ENCODE assay signal across 28 mouse cellular contexts in genomic region chr6:54151443-54152241, GRCm38 (mm10).
DNase-seq lines count a peak whose midpoint lies in the region; ATAC-seq lines count a peak whose summit lies in the region.
"Had no signal": no experiment of that assay in that cellular context is flagged by ENCODE, and none has a peak within 500 bp of the region (broad histone marks: within the 10 kb centered on the region; RNA-seq: fewer than 3 reads in every experiment).

No protein-coding gene starts in this region.

- H3K4me1 ChIP-seq in intestine, embryonic 16.5 days (ENCODE audit: control insufficient read depth, insufficient read depth, low read length) = peaks cover 16% of the 10 kb centered on the region
- H3K4me1 ChIP-seq: liver, embryonic 15.5 days had no signal

- H3K9ac ChIP-seq in intestine, embryonic 16.5 days (ENCODE audit: low read depth, low read length) = no peak overlapping the region
- H3K9ac ChIP-seq: embryonic facial prominence, embryonic 15.5 days; forebrain, embryonic 13.5 days; heart, embryonic 13.5 days; limb, embryonic 15.5 days; liver, embryonic 15.5 days; lung, embryonic 14.5 days; neural tube, embryonic 12.5 days had no signal

- intact Hi-C loops in heart, postnatal 10 days (cut with DNase I) = no loop called here
- intact Hi-C loops in left cerebral cortex, postnatal 10 days (cut with DNase I) = no loop called here
- intact Hi-C loops in heart, postnatal 14 days (cut with DNase I) = no loop called here

- H3K4me3 ChIP-seq in intestine, embryonic 16.5 days (ENCODE audit: low read length) = no peak overlapping the region
- H3K4me3 ChIP-seq: embryonic facial prominence, embryonic 10.5 days; embryonic facial prominence, embryonic 15.5 days; forebrain, embryonic 13.5 days; gastrocnemius, adult 2 months; heart, embryonic 13.5 days; limb, embryonic 10.5 days; limb, embryonic 15.5 days; liver, embryonic 15.5 days; neural tube, embryonic 12.5 days had no signal

- WGBS in intestine, embryonic 16.5 days = 58% methylated on average over 7 of the region's 7 CpGs

- H3K27me3 ChIP-seq in intestine, embryonic 16.5 days (replicated peaks; ENCODE audit: control insufficient read depth, insufficient read depth, low read length) = no peaks in the 10 kb centered on the region
- H3K27me3 ChIP-seq: embryonic facial prominence, embryonic 15.5 days; forebrain, embryonic 13.5 days; heart, embryonic 13.5 days; limb, embryonic 15.5 days; liver, embryonic 15.5 days; neural tube, embryonic 12.5 days had no signal

- ATAC-seq in activated CD4-positive, CD25-positive, alpha-beta regulatory T cell, adult 4 months = peak; percentile 44
- peak; percentile 54; the same call in 1 of the 2 replicates for ATAC-seq in intestine, embryonic 16.5 days
- ATAC-seq in megakaryocyte progenitor cell, adult 5-6 weeks (replicated peaks; ENCODE audit: poor library complexity) = no peak
- ATAC-seq: forebrain, embryonic 13.5 days; hindbrain, embryonic 16.5 days; midbrain, embryonic 16.5 days had no signal

- no peak overlapping the region for H3K27ac ChIP-seq in intestine, embryonic 16.5 days (ENCODE audit: low read length)
- H3K27ac ChIP-seq: embryonic facial prominence, embryonic 10.5 days; embryonic facial prominence, embryonic 15.5 days; forebrain, embryonic 13.5 days; gastrocnemius, adult 2 months; heart, embryonic 13.5 days; limb, embryonic 10.5 days; limb, embryonic 15.5 days; liver, embryonic 15.5 days; neural tube, embryonic 12.5 days had no signal

- DNase-seq in heart, adult 11 months = peak; percentile 35
- DNase-seq in heart, postnatal 10 days = no peak
- DNase-seq in CD4-positive helper T cell, adult 2 months (ENCODE audit: low read depth, low spot score) = peak; percentile 49
- DNase-seq in left cerebral cortex, postnatal 10 days (ENCODE audit: extremely low spot score in 1 of 2, low spot score in 2 of 2) = no peak
- no peak for DNase-seq in heart, postnatal 14 days
- DNase-seq: adrenal gland, adult 8-10 months; cerebellum, adult 2 months; cerebellum, postnatal 14 days; gastrocnemius, adult 2 months; kidney, adult 8-10 months; kidney, postnatal 10 days; lung, embryonic 14.5 days; lung, postnatal 14 days; thymus, postnatal 14 days had no signal

- H3K4me2 ChIP-seq in intestine, embryonic 16.5 days (ENCODE audit: low read depth, low read length) = no peak overlapping the region; the same call in 1 of the 2 replicates
- H3K4me2 ChIP-seq: embryonic facial prominence, embryonic 15.5 days; forebrain, embryonic 13.5 days; heart, embryonic 13.5 days; limb, embryonic 15.5 days; liver, embryonic 15.5 days; lung, embryonic 14.5 days; midbrain, embryonic 11.5 days; neural tube, embryonic 12.5 days had no signal

- no peaks in the 10 kb centered on the region for H3K9me3 ChIP-seq in intestine, embryonic 16.5 days (ENCODE audit: control insufficient read depth, low read length)
- H3K9me3 ChIP-seq: embryonic facial prominence, embryonic 10.5 days; embryonic facial prominence, embryonic 15.5 days; forebrain, embryonic 13.5 days; heart, embryonic 13.5 days; limb, embryonic 10.5 days; limb, embryonic 15.5 days; liver, embryonic 15.5 days; neural tube, embryonic 12.5 days had no signal

- H3K36me3 ChIP-seq in intestine, embryonic 16.5 days (ENCODE audit: control insufficient read depth, insufficient read depth, low read length) = no peaks in the 10 kb centered on the region
- H3K36me3 ChIP-seq: embryonic facial prominence, embryonic 10.5 days; embryonic facial prominence, embryonic 15.5 days; heart, embryonic 13.5 days; limb, embryonic 10.5 days; limb, embryonic 15.5 days; liver, embryonic 15.5 days; neural tube, embryonic 12.5 days had no signal

Comparison
In these comparisons a context has a peak if more than half of its experiments do, and no peak if none do; other contexts are left out.
1. DNase-seq: peak in heart, adult 11 months (single experiment) and CD4-positive helper T cell, adult 2 months (single experiment); none in heart, postnatal 10 days (0 of 2), left cerebral cortex, postnatal 10 days (0 of 2) and heart, postnatal 14 days (0 of 2).